Mouse (Mus musculus) G1E-ER4 (cell line): ENCODE measurements around the gene Plekhg1. TPM values are rescaled to one million over a fixed set of nuclear protein-coding genes. Genes with fewer than 3 reads are reported as not detected.

Experiments
- GATA1 ChIP-seq: IDR thresholded peaks from one replicate; pipeline ENCODE4 v1.8.0; 2012; ENCODE audit warnings: low read length, inconsistent platforms
- polyA plus RNA-seq: library from polyadenylated mRNA; stranded (reverse); fragments of >175 nt; gene quantifications from 2 replicates; pipeline ENCODE4 v1.2.3, GENCODE M21; 2012

Gene Plekhg1
- polyA plus RNA-seq, 1 experiment = not detected

DNA sequence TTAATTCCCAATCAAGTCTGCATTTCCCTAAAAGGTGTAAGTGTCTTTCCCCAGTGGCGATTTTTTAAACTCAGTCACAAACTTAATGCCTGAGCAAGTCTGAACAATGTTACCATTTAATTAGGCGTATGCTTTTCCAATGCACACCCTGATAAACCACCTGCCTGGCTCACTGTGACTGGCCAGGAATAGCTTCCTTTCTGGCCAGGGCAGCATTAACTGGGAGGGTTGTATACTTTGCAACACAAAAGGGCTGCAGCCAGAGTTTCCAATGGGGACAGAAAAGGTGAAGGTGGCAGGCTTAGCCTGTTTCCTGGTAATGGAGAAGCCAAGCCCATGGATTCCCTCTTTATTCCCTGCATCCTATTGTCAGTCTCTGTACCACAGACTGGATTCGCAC is 10.5 kb upstream of the Plekhg1 start:
- no peak for TF ChIP-seq GATA1

DNA sequence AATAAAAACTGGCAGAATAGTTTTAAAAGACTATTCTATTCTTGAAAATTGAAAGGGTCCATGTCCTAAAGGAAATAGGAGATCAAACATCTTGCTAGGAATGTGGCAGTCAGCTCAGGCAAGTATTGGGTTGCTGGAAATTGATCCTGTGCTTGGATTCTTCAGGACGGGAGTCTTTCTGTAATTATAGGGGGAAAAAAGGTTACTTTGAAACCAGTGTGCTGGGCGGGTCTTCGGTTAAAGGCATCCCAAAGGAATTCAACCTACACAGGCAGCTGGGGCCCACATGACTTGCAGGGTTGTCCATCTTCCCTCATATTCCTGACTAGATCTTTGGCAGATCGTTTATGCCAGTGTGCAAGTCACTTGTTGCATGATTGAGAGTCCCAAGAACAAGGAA is 9.8 kb upstream of the Plekhg1 start:
- TF ChIP-seq GATA1 = no peak

DNA sequence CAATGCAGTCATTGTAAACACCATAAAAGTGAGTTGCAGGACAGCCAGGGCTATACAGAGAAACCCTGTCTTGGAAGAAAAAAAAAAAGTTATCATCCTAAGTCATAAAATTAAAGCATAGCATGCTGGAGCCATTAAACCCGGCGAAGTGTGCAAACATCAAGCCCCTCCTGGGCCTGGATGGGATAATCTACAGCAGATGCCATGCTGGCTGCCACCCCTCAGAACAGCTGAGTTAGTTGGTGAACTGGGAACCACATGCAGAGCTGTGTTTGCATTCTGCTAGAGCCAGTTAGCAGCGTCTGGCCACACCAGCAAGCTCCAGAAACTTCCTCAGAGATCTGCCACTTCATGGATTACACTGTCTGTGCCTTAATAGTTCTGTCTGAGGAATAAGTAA is 3.1 kb upstream of the Plekhg1 start:
- no peak for TF ChIP-seq GATA1

DNA sequence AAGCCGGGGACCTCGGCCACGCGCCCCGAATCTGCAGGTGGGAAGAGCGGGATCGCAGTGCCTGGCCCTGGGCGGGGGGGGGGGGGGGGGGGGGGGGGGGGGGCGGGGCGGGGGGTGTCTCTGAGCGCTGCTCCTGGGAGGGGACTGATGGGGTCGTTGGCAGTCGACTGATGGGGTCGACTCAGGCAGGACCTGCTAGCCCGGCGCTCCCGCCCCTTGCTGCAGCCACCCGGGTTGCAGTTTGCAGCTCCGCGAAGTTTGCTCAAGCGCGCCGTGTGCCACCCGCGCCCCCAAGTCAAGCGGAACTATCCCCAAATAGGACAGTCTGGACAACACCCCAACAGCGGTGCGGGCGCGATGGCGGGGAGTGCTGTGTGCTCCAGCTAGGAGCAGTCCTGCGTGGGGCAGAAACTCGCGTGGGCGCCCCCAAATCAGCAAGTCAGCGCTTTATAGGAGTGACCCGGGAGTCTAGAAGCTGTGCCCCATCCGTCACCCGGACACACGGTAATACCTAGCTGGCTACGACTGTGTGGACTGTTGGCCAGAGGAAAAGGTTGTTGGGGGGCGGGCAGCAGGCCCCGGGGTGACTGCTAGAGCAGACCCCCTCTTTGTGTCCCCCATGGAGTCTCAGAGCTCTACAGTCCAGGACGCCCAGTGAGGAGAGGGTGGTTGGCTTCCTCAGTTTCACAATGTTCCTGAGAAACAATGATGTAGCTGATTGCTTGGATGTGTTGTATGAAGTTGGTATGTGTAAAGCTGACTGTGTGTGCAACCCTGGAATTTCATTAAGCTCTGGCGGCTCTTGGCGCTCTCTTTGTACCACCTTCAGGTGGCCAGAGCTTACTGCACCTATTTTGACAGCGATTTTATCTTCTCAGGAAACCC is 582 bp downstream of the Plekhg1 start:
- TF ChIP-seq GATA1 = no peak

DNA sequence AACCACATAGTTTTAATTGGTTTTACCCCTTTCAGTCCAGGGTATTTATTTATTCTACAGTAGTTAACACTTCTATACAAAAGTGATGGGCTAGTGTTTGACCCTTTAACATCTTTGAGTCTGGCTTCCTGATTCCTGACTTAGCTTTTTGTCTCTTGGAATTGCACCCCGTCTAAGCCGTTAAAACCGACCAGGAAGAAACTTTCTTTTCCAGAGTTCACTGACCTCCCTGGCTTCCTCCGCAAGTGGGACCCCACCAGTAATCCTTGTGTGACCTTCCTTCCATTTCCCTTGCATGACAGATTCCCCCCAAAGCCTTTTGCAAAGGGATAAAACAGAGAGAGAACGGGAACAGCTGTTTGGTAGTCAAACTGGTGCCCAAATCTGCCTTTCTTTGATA is 1.6 kb downstream of the Plekhg1 start:
- no peak for TF ChIP-seq GATA1

DNA sequence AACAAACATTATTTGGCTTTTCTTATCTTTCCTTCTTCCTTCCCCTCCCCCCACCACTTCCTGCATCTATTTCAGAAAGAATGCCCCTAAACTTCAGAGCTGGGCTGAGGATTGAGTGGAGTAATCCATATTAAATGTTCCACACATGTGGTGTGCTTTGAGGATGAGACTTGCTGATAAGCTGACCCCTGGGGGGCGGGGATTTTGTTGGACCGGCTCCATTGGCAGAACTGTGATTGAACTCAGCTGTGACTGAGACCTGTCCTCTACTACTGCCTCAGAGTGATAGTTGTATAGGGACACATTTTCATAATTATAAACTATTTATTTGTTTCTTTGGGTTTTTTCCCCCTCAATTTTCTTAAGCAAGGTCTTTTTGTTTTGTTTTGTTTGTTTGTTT is 2.9 kb downstream of the Plekhg1 start:
- no peak for TF ChIP-seq GATA1

DNA sequence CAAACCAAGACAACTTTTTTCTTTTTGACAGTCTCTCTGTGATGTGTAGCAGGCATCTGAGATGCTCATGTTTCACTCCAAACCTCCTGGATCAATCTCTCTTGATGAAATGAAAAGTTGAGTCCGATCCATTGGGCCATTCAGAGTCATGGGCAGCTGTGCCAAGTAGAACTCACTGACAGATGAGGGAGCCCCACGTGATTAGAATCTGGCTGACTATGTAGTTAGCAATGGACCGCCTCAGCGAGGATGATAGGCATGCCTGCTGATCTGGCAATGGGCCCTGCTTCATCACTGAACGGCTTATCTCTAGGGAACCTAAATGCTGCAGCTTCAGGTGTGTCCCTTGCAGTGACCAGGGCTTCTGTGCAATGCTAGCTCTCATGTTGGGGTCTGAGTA is 3.7 kb downstream of the Plekhg1 start:
- no peak for TF ChIP-seq GATA1

DNA sequence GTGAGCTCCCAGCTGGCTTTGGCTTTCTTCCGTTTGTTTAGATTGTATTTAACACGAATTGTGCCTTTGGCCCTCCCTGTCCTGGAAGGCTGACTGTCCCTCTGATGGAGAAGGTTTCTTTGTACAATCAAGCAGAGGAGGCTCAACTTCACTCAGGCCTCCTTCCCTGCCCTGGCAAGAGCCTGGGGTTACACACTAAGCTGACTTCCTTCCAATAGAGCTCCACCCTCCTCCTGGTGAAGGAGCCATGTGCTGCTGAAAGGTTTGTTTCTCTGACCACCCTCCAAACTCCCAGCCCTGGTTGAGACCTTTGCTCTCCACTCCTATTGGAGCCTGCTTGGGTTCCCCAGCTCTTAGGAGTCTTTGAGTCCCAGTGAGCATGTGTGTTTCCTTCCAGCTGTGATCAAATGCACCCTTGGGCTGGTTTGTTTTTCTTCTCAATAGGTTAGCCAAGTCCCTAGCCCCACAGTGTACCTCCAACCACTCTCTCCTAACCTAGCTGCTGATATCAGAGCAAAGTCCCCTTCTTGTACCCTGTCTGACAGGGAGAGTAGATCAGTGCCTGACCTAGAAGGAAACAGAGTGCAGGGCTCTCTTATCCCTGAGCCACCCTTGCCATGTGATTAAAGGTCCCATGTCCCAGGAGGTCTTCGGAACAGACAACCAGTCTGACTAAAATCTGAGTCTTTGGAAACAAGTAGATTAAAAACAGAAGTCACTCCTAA is 6.8 kb downstream of the Plekhg1 start:
- no peak for TF ChIP-seq GATA1

DNA sequence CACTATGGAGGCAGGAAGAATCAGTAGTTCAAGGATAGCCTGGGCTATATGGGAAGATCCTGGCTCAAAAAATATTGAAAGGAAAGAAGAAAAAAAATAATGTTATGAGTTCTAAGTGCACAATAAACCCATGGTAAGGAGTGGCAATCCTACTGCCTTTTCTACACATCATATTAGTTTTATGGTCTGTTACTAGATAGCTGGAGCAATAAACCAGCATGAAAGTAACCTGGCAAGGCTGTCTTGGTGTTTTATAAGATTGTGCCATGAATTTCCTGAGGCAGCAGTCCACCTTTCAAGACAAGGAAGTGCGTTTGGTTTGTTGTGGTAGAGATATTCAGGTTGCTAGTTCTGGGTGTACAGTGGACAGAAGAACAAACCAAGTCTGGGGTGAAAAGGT is 9.4 kb downstream of the Plekhg1 start:
- TF ChIP-seq GATA1 = no peak

DNA sequence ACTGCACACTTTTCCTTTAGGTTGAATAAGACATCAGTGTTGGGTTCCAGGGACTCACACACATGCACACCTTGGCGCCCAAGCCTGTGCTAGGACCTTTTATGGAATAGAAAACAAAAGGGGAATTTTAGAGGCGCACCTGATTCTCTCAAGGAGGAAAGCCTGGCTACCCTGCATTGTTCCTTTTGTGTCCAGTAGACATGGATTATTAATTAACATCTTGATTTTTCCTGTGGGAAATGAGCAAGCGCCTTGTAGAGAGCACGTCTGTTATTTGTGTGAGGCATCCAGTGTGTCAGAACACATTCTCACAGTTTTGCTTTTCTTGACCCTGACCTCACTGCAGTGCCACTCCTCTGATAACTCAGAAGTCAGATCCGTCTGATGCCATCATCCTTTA is 21.8 kb downstream of the Plekhg1 start:
- TF ChIP-seq GATA1 = no peak

DNA sequence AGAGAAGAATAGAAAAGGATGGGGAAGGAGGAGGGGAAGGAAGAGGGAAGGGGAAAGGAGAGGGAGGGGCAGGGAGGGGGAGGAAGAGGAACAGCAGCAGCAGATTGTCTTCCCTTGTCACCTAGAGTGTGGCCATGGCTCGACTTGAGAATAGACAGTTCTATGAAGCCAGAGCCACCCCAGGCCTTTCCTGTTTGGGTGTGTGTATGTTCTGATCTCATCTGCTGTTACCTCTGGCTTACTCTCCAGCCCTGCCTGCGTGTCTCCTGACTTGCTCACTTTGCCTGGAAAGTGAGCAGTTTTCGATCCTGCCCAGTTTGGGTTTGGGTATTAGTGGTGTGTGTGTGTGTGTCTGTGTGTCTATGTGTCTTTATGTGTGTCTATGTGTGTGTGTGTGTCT is 23.0 kb downstream of the Plekhg1 start:
- no peak for TF ChIP-seq GATA1

DNA sequence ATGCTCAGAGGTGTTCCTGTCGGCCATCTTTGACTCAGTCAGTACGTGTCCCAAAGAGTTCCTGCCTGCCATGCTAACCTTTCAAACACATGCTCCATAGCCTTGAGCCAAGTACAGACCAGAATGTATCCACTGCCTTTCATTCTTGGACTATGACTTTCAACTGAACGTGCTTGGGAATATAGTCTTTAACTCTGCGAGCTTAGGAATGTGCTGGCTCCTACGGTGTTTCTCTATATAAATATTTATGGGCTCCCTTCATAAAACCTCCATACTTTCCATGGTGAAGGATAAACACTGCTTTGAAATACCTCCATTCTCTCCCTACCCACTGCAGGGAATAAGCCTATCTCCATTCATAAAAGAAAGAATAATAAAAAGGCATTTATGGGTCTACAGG is 29.0 kb downstream of the Plekhg1 start:
- no peak for TF ChIP-seq GATA1

DNA sequence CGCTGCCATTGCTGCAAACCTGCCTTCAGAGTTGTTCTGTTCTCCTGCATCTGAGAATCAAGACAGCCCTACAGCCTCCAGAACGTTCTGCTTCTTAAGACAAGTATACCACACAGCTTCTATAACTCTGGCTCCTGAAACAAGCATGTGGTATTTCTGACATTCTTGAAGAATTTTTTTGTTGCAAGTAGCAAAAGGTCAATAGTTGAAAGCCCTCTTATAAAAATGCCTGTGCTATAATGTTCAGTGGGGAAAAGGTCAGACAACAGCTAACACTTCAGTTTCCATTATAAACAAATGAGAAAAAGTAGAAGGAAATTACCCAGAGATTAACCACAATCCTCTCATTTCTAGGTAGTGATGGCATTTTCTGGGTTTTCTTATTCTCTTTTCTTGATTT is 34.2 kb downstream of the Plekhg1 start:
- no peak for TF ChIP-seq GATA1

DNA sequence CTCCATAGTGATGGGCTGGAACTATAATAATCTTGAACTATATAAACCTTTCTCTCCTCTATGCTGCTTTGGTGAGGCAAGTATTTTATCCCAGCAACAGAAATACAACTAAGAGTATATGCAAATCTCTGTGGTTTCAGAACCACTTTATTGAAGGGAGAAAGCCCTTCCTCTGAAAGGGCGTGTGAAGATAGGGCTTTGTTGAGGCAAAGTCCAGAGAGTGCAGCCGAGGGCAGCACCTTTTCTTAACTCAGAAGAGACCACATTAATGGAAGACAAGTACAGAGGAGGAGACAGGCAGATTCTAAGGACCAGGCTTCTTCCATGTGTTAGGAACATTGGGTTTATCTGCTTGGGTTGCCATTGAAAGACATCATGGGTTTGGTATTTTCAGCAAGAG is 36.6 kb downstream of the Plekhg1 start:
- no peak for TF ChIP-seq GATA1

DNA sequence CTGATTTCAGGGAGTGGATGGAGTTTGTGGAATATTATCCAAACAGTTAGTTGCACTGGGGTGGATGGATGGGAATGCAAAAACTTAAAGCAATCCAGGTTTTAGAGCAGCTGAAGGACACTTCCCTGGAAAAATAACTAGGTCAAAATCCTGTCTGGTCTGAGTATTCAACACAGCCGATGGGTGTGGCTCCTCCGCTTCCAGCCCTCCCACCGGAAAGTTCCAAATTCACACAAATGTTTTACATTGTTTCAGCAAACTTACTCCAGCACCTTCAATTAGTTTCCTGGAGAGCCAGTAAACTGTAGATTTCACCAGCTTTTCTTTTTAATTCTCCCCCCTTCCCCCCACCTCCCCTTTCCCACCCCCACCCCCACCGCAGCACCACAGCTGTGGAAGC is 45.2 kb downstream of the Plekhg1 start:
- no peak for TF ChIP-seq GATA1

DNA sequence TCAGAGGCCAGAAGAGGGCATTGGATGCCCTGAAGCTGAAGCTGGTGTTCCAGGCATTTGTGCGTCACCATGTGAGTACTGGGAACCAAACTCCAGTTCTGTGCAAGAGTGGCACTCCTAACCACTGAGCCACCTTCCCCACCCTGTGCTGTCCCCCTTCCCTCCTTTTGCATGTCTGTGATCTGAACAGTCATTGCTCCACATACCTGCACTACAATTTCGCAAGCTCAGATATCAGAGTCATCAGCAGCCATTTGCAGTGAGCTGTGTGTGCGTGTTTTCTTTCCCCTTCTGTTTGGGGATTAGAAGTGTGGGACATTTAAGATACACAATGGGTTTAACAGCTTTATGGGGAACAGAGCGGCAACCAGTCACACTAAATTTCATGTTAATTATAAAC is 46.4 kb downstream of the Plekhg1 start:
- no peak for TF ChIP-seq GATA1

DNA sequence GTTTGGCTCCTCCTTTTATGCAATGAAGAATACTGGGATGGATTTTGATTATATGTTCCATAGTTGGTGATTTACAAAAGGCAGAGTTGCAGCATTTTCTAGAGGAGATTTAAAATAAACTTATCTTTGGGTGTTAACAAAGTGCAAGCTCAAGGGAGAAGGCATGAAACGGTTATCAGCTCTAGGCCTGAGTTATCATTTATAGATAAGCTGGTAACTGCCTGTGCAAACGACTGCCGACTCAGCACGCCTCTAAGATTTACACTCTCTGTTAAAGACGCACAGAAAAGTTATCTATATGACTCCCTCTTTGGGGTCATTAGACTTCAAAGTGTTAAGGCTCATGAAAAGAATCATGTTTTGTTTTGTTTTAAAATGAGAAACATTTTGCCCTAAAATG is 46.8 kb downstream of the Plekhg1 start:
- no peak for TF ChIP-seq GATA1
